Mouse (Mus musculus): ENCODE measurements around the gene Steap3. TPM values are rescaled to one million over a fixed set of nuclear protein-coding genes. Genes with fewer than 3 reads are reported as not detected.

Steap3 gene
- total RNA-seq, 2 experiments from 2014 or later = 5.5 to 5.6 TPM

DNA sequence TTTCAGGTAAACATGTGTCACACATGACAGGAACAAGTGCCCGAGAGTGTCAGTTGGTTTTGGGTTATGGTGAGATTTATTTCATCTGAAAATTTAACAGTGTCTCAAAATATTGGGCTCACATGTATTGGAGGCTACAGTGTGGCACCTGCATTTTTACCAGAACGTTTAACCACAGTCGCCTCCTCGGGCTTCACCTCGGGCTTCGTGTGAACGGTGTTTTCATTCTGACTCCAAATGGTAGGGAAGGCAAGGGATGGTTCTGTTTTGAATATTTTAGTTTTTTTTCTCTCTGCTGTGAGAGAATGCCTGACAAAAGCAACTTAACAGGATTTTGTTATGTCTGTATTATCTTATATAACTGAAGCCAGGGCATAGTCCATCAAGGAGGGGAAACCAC lies 103.8 kb downstream of the Steap3 start:
- no peak for TF ChIP-seq CTCF (IDR thresholded peaks at IDR 0.05)
- no peak overlapping the region for H3K27ac ChIP-seq
- intact Hi-C loops (cut with DNase I) = no loop called here
- no peak overlapping the region for H3K4me3 ChIP-seq
- no peak for DNase-seq (ENCODE audit: extremely low spot score in 1 of 2, low spot score in 2 of 2)

DNA sequence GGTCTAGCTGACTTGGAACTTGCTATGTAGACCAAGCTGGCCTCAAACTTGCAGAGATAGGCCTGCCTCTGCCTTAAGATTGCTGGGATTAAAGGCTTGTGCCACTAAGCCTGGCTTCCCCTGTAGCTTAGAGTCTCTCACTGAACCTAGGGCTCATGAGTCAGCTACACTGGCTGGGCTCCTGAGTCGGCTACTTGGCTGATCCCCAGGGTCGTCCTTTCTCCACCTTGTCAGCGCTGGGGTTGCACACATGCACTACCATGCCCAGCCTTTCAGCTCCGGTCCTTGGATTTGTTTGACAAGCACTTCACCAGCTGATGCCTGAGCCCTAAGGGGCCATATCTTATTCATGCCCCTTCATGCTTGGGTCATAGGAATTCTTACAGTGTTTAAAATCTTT lies 104.5 kb downstream of the Steap3 start:
- DNase-seq (ENCODE audit: extremely low spot score in 1 of 2, low spot score in 2 of 2) = no peak
- Histone ChIP-seq H3K27ac (no peak overlapping the region), H3K4me3 (no peak overlapping the region)
- intact Hi-C loops (cut with DNase I) = no loop called here
- no peak for TF ChIP-seq CTCF (IDR thresholded peaks at IDR 0.05)

GRCm38 (mm10) chr1:120162616-120163015 lies 109.9 kb downstream of the Steap3 start:
- TF ChIP-seq CTCF (IDR thresholded peaks at IDR 0.05) = no peak
- H3K27ac ChIP-seq = no peak overlapping the region
- intact Hi-C loops (cut with DNase I) = no loop called here

DNA sequence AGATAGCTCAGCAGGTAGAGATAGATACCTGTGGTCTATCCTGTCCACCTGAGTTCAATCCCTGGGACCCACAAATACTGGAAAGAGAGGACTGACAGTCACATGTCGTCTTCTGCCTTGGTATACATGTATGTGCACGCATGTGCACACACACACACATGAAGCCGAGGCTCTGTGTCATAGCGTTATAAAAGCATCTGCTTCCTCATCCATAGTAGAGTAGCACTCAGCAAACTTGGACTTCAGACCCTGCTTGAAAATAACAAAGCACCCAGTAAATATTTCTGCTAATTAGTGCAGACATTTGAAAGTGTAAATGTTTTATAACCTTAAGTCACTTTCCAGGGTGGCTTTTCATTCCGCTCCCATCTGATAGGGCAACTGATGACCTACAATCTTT lies 111.0 kb downstream of the Steap3 start:
- no peak for DNase-seq (ENCODE audit: extremely low spot score in 1 of 2, low spot score in 2 of 2)
- no peak overlapping the region for H3K4me3 ChIP-seq
- no peak for TF ChIP-seq CTCF (IDR thresholded peaks at IDR 0.05)
- no peak overlapping the region for H3K27ac ChIP-seq
- intact Hi-C loops (cut with DNase I) = no loop called here

More at GRCm38 (mm10) chr1:120162616-120163015, 109.9 kb downstream of the Steap3 start:
- DNase-seq (ENCODE audit: extremely low spot score in 1 of 2, low spot score in 2 of 2) = no peak
- H3K4me3 ChIP-seq = no peak overlapping the region

DNA sequence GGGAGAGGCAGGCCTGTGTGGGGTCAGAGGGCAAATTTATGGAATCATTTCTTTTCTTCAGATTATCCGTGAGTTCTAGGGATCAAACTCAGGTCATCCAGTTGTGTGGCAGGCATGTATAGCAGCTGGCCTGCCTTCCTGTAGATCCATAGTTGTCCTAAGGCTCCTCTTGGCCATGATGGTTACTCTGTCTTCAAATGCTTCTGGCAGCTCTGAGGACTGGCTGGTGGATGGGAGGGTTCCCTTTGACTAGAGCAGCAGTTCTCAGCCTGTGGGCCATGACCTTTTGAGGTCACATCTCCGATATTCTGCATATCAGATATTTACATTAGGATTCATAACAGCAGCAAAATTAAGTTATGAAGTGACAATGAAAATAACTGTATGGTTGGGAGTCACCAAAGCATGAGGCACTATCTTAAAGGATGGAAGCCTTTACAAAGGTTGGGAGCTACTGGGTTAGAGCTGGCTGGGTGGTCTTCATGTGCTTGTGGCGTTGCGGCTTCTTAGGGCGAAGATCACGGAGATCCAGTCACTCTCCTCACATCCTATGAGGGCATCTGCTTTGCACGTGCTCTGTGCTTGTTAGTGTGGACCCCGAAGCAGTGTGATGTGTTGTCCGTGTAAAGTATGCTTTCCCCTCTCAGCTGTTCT lies 113.9 kb downstream of the Steap3 start:
- intact Hi-C loops (cut with DNase I) = no loop called here
- TF ChIP-seq CTCF (IDR thresholded peaks at IDR 0.05) = no peak
- Histone ChIP-seq H3K27ac (no peak overlapping the region), H3K4me3 (no peak overlapping the region)
- no peak for DNase-seq (ENCODE audit: extremely low spot score in 1 of 2, low spot score in 2 of 2)

GRCm38 (mm10) chr1:120155325-120155724 lies 117.2 kb downstream of the Steap3 start:
- peak in 1 of 2 experiments; percentile 34 for DNase-seq (ENCODE audit: extremely low spot score in 1 of 2, low spot score in 2 of 2)
- intact Hi-C loops (cut with DNase I) = loop anchor here (2.0 kb wide), 1 partner anchor 57 kb away; no protein-coding TSS in a partner anchor
- peak; percentile 81 for TF ChIP-seq CTCF (IDR thresholded peaks at IDR 0.05)
- Histone ChIP-seq H3K4me3 (no peak overlapping the region), H3K27ac (no peak overlapping the region)

DNA sequence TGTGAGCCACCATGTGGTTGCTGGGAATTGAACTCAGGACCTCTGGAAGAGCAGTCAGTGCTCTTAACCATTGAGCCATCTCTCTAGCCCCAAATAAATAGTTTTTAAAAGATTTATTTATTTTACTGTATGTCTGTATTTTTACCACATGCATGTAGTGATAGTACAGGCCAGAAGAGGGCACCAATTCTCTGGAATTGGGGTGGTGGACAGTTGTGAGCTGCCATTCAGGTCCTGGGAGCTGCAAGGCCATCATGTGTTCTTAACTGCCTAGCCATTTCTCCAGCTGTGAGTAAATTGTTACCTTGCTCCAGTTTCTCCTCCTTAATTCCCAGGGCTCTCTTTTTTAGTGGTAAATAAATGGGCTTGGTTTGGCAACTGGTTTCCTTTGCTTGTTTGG lies 118.3 kb downstream of the Steap3 start:
- TF ChIP-seq CTCF (IDR thresholded peaks at IDR 0.05) = peak; percentile 63
- intact Hi-C loops (cut with DNase I) = loop anchor here (2.0 to 5.0 kb wide), 3 partner anchors 55 to 398 kb away; no protein-coding TSS in a partner anchor
- Histone ChIP-seq H3K4me3 (no peak overlapping the region), H3K27ac (no peak overlapping the region)
- no peak for DNase-seq (ENCODE audit: extremely low spot score in 1 of 2, low spot score in 2 of 2)

- H3K4me3 ChIP-seq = no peak overlapping the region
- DNase-seq (ENCODE audit: extremely low spot score in 1 of 2, low spot score in 2 of 2) = no peak
- no peak overlapping the region for H3K27ac ChIP-seq
- intact Hi-C loops (cut with DNase I) = loop anchor here (2.0 kb wide), 1 partner anchor 46 kb away; no protein-coding TSS in a partner anchor
- TF ChIP-seq CTCF (IDR thresholded peaks at IDR 0.05) = peak; percentile 62
Measured at GRCm38 (mm10) chr1:120146994-120147393, 125.5 kb downstream of the Steap3 start.

GRCm38 (mm10) chr1:120145527-120146216 lies 126.8 kb downstream of the Steap3 start:
- no peak for TF ChIP-seq CTCF (IDR thresholded peaks at IDR 0.05)
- no peak overlapping the region for H3K27ac ChIP-seq
- no peak overlapping the region for H3K4me3 ChIP-seq
- no peak for DNase-seq (ENCODE audit: extremely low spot score in 1 of 2, low spot score in 2 of 2)
- intact Hi-C loops (cut with DNase I) = loop anchor here (2.0 kb wide), 1 partner anchor 45 kb away; no protein-coding TSS in a partner anchor

DNA sequence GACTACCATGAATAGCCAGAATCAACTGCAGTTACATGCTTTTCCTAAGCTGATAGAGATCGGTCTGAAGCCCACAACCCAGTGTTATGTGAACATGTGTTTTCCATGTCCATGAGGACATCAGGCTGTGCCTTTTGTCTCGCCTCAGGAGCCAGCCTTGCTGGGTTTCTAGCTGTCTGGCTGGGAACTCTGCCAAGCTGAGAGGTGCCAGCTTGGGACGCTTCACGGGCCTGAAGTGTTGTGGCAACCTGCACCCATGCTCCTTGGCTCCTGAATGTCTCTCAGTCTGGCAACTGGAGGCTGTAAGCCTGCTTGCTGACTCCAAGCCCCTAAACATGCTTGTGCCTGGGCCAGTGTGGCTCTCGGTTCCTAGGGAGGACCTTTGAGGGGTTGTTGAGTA lies 130.0 kb downstream of the Steap3 start:
- H3K4me3 ChIP-seq = no peak overlapping the region
- DNase-seq (ENCODE audit: extremely low spot score in 1 of 2, low spot score in 2 of 2) = no peak
- no peak for TF ChIP-seq CTCF (IDR thresholded peaks at IDR 0.05)

More for the DNA sequence above, 130.0 kb downstream of the Steap3 start:
- intact Hi-C loops (cut with DNase I) = no loop called here
- H3K27ac ChIP-seq = no peak overlapping the region

Other genes starting within 250 kb of the Steap3 start
- 1 to 10 TPM; 1.6 to 2.5 TPM for gene Tmem37, start 198.6 kb downstream of the Steap3 start, total RNA-seq (2021)
- 100 to 1,000 TPM; 202 to 252 TPM for gene Dbi, start 151.6 kb downstream of the Steap3 start, total RNA-seq (2021)
- gene 3110009E18Rik, start 151.5 kb downstream of the Steap3 start, total RNA-seq (2021) = 1 to 10 TPM; 6.3 to 6.8 TPM
- gene C1ql2, start 67.9 kb upstream of the Steap3 start, total RNA-seq (2021) = 1 to 10 TPM; 4.2 to 4.5 TPM
- gene Marco, start 232.3 kb upstream of the Steap3 start, total RNA-seq (2021) = not detected